Mouse (Mus musculus): ENCODE measurements around the gene Scn10a.

GRCm38 (mm10) chr9:119574366-119574765, 144.8 kb downstream of the Scn10a start:
- TF ChIP-seq CTCF (conservative IDR thresholded peaks at IDR 0.05 in 1 of 2, IDR thresholded peaks at IDR 0.05 in 1 of 2; ENCODE audit: low read depth in 2 of 2, low read length in 2 of 2) (no peak), MAX (IDR thresholded peaks at IDR 0.05; ENCODE audit: low read length) (no peak)
